ENCODE assay signal across 36 mouse cellular contexts in genomic region chr7:24294763-24295162, GRCm38 (mm10). TPM values are rescaled to one million over a fixed set of nuclear protein-coding genes. Genes with fewer than 3 reads are reported as not detected.
"Had no signal": no experiment of that assay in that cellular context is flagged by ENCODE, and none has a peak within 500 bp of the region (broad histone marks: within the 10 kb centered on the region; RNA-seq: fewer than 3 reads in every experiment).

No protein-coding gene starts in this region.

- DNase-seq: left cerebral cortex, postnatal 4 days; liver; liver, embryonic 13.5 days; liver, postnatal 0 days; lung, adult 18-20 months; lung, adult 2 months; lung, embryonic 14.5 days; lung, postnatal 10 days; lung, postnatal 14 days; lung, postnatal 36 days; lung, postnatal 4 days; midbrain, embryonic 14.5 days had no signal

- H3K9ac ChIP-seq: limb, embryonic 12.5 days; limb, embryonic 13.5 days; limb, embryonic 15.5 days; liver, embryonic 12.5 days; liver, embryonic 13.5 days; liver, embryonic 14.5 days; liver, embryonic 15.5 days; liver, postnatal 0 days; lung, embryonic 14.5 days; lung, embryonic 15.5 days; midbrain, embryonic 12.5 days; midbrain, embryonic 13.5 days; midbrain, embryonic 15.5 days; neural tube, embryonic 12.5 days had no signal

- H3K27ac ChIP-seq: left cerebral cortex, adult 2 months; limb, embryonic 10.5 days; limb, embryonic 12.5 days; limb, embryonic 13.5 days; limb, embryonic 15.5 days; liver, embryonic 13.5 days; liver, embryonic 14.5 days; liver, embryonic 15.5 days; lung, embryonic 15.5 days; macrophage; midbrain, embryonic 12.5 days; midbrain, embryonic 13.5 days; midbrain, embryonic 15.5 days; neural tube, embryonic 12.5 days had no signal

- H3K9me3 ChIP-seq: limb, embryonic 10.5 days; liver, embryonic 12.5 days; liver, embryonic 13.5 days; liver, embryonic 15.5 days; lung, embryonic 15.5 days; midbrain, embryonic 13.5 days; midbrain, embryonic 15.5 days; neural tube, embryonic 12.5 days had no signal

- ATAC-seq: liver, embryonic 12.5 days; liver, postnatal 0 days; lung, postnatal 0 days; midbrain, embryonic 13.5 days; midbrain, embryonic 15.5 days; midbrain, embryonic 16.5 days had no signal

- H3K27me3 ChIP-seq: limb, embryonic 12.5 days; limb, embryonic 13.5 days; limb, embryonic 15.5 days; liver, embryonic 12.5 days; liver, embryonic 13.5 days; liver, embryonic 15.5 days; lung, embryonic 15.5 days; megakaryocyte, embryonic 14.5 days; midbrain, embryonic 12.5 days; midbrain, embryonic 13.5 days; midbrain, embryonic 15.5 days; neural tube, embryonic 12.5 days had no signal

- H3K4me2 ChIP-seq: limb, embryonic 12.5 days; limb, embryonic 13.5 days; limb, embryonic 15.5 days; liver, embryonic 11.5 days; liver, embryonic 13.5 days; liver, embryonic 15.5 days; lung, embryonic 14.5 days; lung, embryonic 15.5 days; midbrain, embryonic 12.5 days; midbrain, embryonic 13.5 days; midbrain, embryonic 15.5 days; neural tube, embryonic 12.5 days had no signal

- H3K4me3 ChIP-seq: left cerebral cortex, adult 2 months; limb, embryonic 10.5 days; limb, embryonic 12.5 days; limb, embryonic 13.5 days; limb, embryonic 15.5 days; liver, embryonic 12.5 days; liver, embryonic 13.5 days; liver, embryonic 15.5 days; lung, embryonic 15.5 days; megakaryocyte, embryonic 14.5 days; midbrain, embryonic 12.5 days; midbrain, embryonic 13.5 days; midbrain, embryonic 15.5 days; myocyte; neural tube, embryonic 12.5 days had no signal

RNA-seq across cellular contexts. Expression of gene Tescl, which starts 39.0 kb away (rescaled TPM):
- polyA plus RNA-seq: limb, embryonic 10.5 days; limb, embryonic 11.5 days; limb, embryonic 13.5 days; limb, embryonic 15.5 days; liver, adult 2 months; liver, embryonic 11.5 days; liver, embryonic 12.5 days; liver, embryonic 13.5 days; liver, embryonic 14.5 days; liver, embryonic 15.5 days; liver, embryonic 16.5 days; liver, postnatal 0 days; lung, embryonic 14.5 days; lung, embryonic 15.5 days; lung, embryonic 16.5 days; macrophage; midbrain, embryonic 12.5 days; midbrain, embryonic 13.5 days; midbrain, embryonic 14.5 days; neural tube, embryonic 11.5 days; neural tube, embryonic 12.5 days had no signal
